Mouse (Mus musculus): ENCODE measurements around the gene Pdcd1lg2.

The Pdcd1lg2 gene

GRCm38 (mm10) chr19:29437849-29438248 is 27.1 kb downstream of the Pdcd1lg2 start:
- Histone ChIP-seq H3K4me3 (replicated peaks; ENCODE audit: low read length) (no peak overlapping the region), H3K4me1 (replicated peaks; ENCODE audit: low read depth, low read length) (no peaks in the 10 kb centered on the region), H3K9me3 (ENCODE audit: low read length) (no peaks in the 10 kb centered on the region), H3K27me3 (ENCODE audit: insufficient read depth, low read length) (no peaks in the 10 kb centered on the region), H3K36me3 (ENCODE audit: insufficient read depth, low read length) (no peaks in the 10 kb centered on the region)
- TF ChIP-seq NANOG (IDR thresholded peaks at IDR 0.05; ENCODE audit: borderline replicate concordance, low read length): no peak
- no peak for TF ChIP-seq CTCF (conservative IDR thresholded peaks at IDR 0.05; ENCODE audit: low read length)
- TF ChIP-seq POU5F1 (IDR thresholded peaks at IDR 0.05; ENCODE audit: borderline replicate concordance, low read length): no peak

GRCm38 (mm10) chr19:29439242-29439641 is 28.5 kb downstream of the Pdcd1lg2 start:
- Histone ChIP-seq H3K4me3 (replicated peaks; ENCODE audit: low read length) (no peak overlapping the region), H3K4me1 (replicated peaks; ENCODE audit: low read depth, low read length) (no peaks in the 10 kb centered on the region), H3K27me3 (ENCODE audit: insufficient read depth, low read length) (no peaks in the 10 kb centered on the region), H3K36me3 (ENCODE audit: insufficient read depth, low read length) (no peaks in the 10 kb centered on the region), H3K9me3 (ENCODE audit: low read length) (no peaks in the 10 kb centered on the region)
- TF ChIP-seq CTCF (conservative IDR thresholded peaks at IDR 0.05; ENCODE audit: low read length): no peak

GRCm38 (mm10) chr19:29442492-29442891 is 31.8 kb downstream of the Pdcd1lg2 start:
- Histone ChIP-seq H3K36me3 (ENCODE audit: insufficient read depth, low read length) (no peaks in the 10 kb centered on the region), H3K4me3 (replicated peaks; ENCODE audit: low read length) (no peak overlapping the region), H3K9me3 (ENCODE audit: low read length) (no peaks in the 10 kb centered on the region), H3K4me1 (replicated peaks; ENCODE audit: low read depth, low read length) (no peaks in the 10 kb centered on the region), H3K27me3 (ENCODE audit: insufficient read depth, low read length) (no peaks in the 10 kb centered on the region)
- no peak for TF ChIP-seq POU5F1 (IDR thresholded peaks at IDR 0.05; ENCODE audit: borderline replicate concordance, low read length)

- TF ChIP-seq POU5F1 (IDR thresholded peaks at IDR 0.05; ENCODE audit: borderline replicate concordance, low read length) (no peak), NANOG (IDR thresholded peaks at IDR 0.05; ENCODE audit: borderline replicate concordance, low read length) (no peak), CTCF (conservative IDR thresholded peaks at IDR 0.05; ENCODE audit: low read length) (no peak)
- H3K9me3 ChIP-seq (ENCODE audit: low read length): no peaks in the 10 kb centered on the region
- no peaks in the 10 kb centered on the region for H3K36me3 ChIP-seq (ENCODE audit: insufficient read depth, low read length)
- no peaks in the 10 kb centered on the region for H3K27me3 ChIP-seq (ENCODE audit: insufficient read depth, low read length)
- H3K4me3 ChIP-seq (replicated peaks; ENCODE audit: low read length): no peak overlapping the region
- H3K4me1 ChIP-seq (replicated peaks; ENCODE audit: low read depth, low read length): no peaks in the 10 kb centered on the region
Measured at GRCm38 (mm10) chr19:29444364-29444763, 33.6 kb downstream of the Pdcd1lg2 start.

GRCm38 (mm10) chr19:29448373-29448772 is 37.7 kb downstream of the Pdcd1lg2 start:
- no peaks in the 10 kb centered on the region for H3K36me3 ChIP-seq (ENCODE audit: insufficient read depth, low read length)
- no peaks in the 10 kb centered on the region for H3K9me3 ChIP-seq (ENCODE audit: low read length)
- no peaks in the 10 kb centered on the region for H3K27me3 ChIP-seq (ENCODE audit: insufficient read depth, low read length)
- no peak for TF ChIP-seq NANOG (IDR thresholded peaks at IDR 0.05; ENCODE audit: borderline replicate concordance, low read length)
- no peak for TF ChIP-seq CTCF (conservative IDR thresholded peaks at IDR 0.05; ENCODE audit: low read length)
- TF ChIP-seq POU5F1 (IDR thresholded peaks at IDR 0.05; ENCODE audit: borderline replicate concordance, low read length): no peak
- H3K4me1 ChIP-seq (replicated peaks; ENCODE audit: low read depth, low read length): no peaks in the 10 kb centered on the region
- H3K4me3 ChIP-seq (replicated peaks; ENCODE audit: low read length): no peak overlapping the region

- no peaks in the 10 kb centered on the region for H3K36me3 ChIP-seq (ENCODE audit: insufficient read depth, low read length)
- H3K4me1 ChIP-seq (replicated peaks; ENCODE audit: low read depth, low read length): no peaks in the 10 kb centered on the region
- no peak for TF ChIP-seq NANOG (IDR thresholded peaks at IDR 0.05; ENCODE audit: borderline replicate concordance, low read length)
- no peak for TF ChIP-seq CTCF (conservative IDR thresholded peaks at IDR 0.05; ENCODE audit: low read length)
- no peak for TF ChIP-seq POU5F1 (IDR thresholded peaks at IDR 0.05; ENCODE audit: borderline replicate concordance, low read length)
- H3K9me3 ChIP-seq (ENCODE audit: low read length): no peaks in the 10 kb centered on the region
- no peak overlapping the region for H3K4me3 ChIP-seq (replicated peaks; ENCODE audit: low read length)
- H3K27me3 ChIP-seq (ENCODE audit: insufficient read depth, low read length): no peaks in the 10 kb centered on the region
Measured at GRCm38 (mm10) chr19:29450376-29450775, 39.7 kb downstream of the Pdcd1lg2 start.

- H3K9me3 ChIP-seq (ENCODE audit: low read length): no peaks in the 10 kb centered on the region
- H3K4me3 ChIP-seq (replicated peaks; ENCODE audit: low read length): no peak overlapping the region
- TF ChIP-seq CTCF (conservative IDR thresholded peaks at IDR 0.05; ENCODE audit: low read length) (no peak), NANOG (IDR thresholded peaks at IDR 0.05; ENCODE audit: borderline replicate concordance, low read length) (no peak), POU5F1 (IDR thresholded peaks at IDR 0.05; ENCODE audit: borderline replicate concordance, low read length) (no peak)
- H3K27me3 ChIP-seq (ENCODE audit: insufficient read depth, low read length): no peaks in the 10 kb centered on the region
- H3K4me1 ChIP-seq (replicated peaks; ENCODE audit: low read depth, low read length): no peaks in the 10 kb centered on the region
- H3K36me3 ChIP-seq (ENCODE audit: insufficient read depth, low read length): no peaks in the 10 kb centered on the region
Measured at GRCm38 (mm10) chr19:29454141-29454601, 43.5 kb downstream of the Pdcd1lg2 start.

GRCm38 (mm10) chr19:29455156-29455555 is 44.4 kb downstream of the Pdcd1lg2 start:
- TF ChIP-seq POU5F1 (IDR thresholded peaks at IDR 0.05; ENCODE audit: borderline replicate concordance, low read length): no peak
- TF ChIP-seq CTCF (conservative IDR thresholded peaks at IDR 0.05; ENCODE audit: low read length): no peak
- TF ChIP-seq NANOG (IDR thresholded peaks at IDR 0.05; ENCODE audit: borderline replicate concordance, low read length): no peak
- Histone ChIP-seq H3K4me1 (replicated peaks; ENCODE audit: low read depth, low read length) (no peaks in the 10 kb centered on the region), H3K9me3 (ENCODE audit: low read length) (no peaks in the 10 kb centered on the region), H3K36me3 (ENCODE audit: insufficient read depth, low read length) (no peaks in the 10 kb centered on the region), H3K27me3 (ENCODE audit: insufficient read depth, low read length) (no peaks in the 10 kb centered on the region), H3K4me3 (replicated peaks; ENCODE audit: low read length) (no peak overlapping the region)

- Histone ChIP-seq H3K4me3 (replicated peaks; ENCODE audit: low read length) (no peak overlapping the region), H3K27me3 (ENCODE audit: insufficient read depth, low read length) (no peaks in the 10 kb centered on the region), H3K4me1 (replicated peaks; ENCODE audit: low read depth, low read length) (no peaks in the 10 kb centered on the region), H3K9me3 (ENCODE audit: low read length) (no peaks in the 10 kb centered on the region), H3K36me3 (ENCODE audit: insufficient read depth, low read length) (no peaks in the 10 kb centered on the region)
- no peak for TF ChIP-seq NANOG (IDR thresholded peaks at IDR 0.05; ENCODE audit: borderline replicate concordance, low read length)
Measured at GRCm38 (mm10) chr19:29457982-29458381, 47.3 kb downstream of the Pdcd1lg2 start.
